Mouse (Mus musculus) brain, adult 10 weeks (tissue): ENCODE data around the gene Tmem45a2. TPM values are rescaled to one million over a fixed set of nuclear protein-coding genes. Genes with fewer than 3 reads are reported as not detected.

ENCODE experiments used
- polyA plus RNA-seq: library from polyadenylated mRNA; stranded (reverse); fragments of 350-450 nt; fragmentation: Illumina TruSeq; extraction: RNeasy Lipid Tissue Mini Kit (QIAGEN cat#74804); gene quantifications from one replicate; pipeline ENCODE4 v1.2.3, GENCODE M21; 2015; ENCODE audit warnings: low read depth, low replicate concordance

Gene Tmem45a2
- polyA plus RNA-seq = not detected

DNA sequence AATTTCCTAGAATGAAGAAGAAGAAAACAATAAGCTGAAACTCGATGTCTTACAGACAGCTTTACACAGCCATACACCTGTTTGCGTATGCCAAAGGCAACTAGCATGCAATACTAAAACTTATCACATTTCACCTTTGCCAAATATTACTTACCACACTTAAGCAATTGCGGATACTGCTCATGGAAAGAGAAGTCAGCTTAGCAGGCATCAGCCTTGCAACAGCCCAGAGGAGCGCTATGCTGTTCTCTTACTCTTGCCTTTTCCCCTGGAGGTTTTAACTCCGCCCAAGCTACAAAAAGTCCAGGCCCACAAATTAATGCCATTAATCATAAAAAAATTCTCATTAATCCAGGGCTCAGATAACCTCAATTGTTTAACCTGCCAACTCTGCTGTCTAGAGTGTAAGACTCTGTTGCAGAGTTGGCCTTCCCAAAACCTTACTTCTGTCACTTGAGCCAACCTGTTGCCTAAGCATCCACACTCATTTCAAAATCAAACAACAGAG is at the start of gene Tmem45a2:
TSS of gene Tmem45a2 (minus strand) at position 241 of the 508 bp plus-strand sequence.

Other genes with a start within 250 kb of the Tmem45a2 start
- gene Tmem45a, start 185.2 kb downstream of the Tmem45a2 start, polyA plus RNA-seq = 2.2 TPM
- gene Lnp1, start 143.3 kb downstream of the Tmem45a2 start, polyA plus RNA-seq = 1.7 TPM
- 101 TPM for gene Tomm70a, start 50.3 kb upstream of the Tmem45a2 start, polyA plus RNA-seq
- 27.0 TPM for gene Nit2, start 96.0 kb upstream of the Tmem45a2 start, polyA plus RNA-seq
- 40.6 TPM for gene Tbc1d23, start 160.1 kb upstream of the Tmem45a2 start, polyA plus RNA-seq
- 0.49 TPM for gene Tmem30c, start 221.5 kb upstream of the Tmem45a2 start, polyA plus RNA-seq